Mouse (Mus musculus): ENCODE results near the gene Kdm2a. TPM values are rescaled to one million over a fixed set of nuclear protein-coding genes. Genes with fewer than 3 reads are reported as not detected.

Gene Kdm2a
- polyA plus RNA-seq, 1 experiment = 100 TPM

- 0% methylated on average over 1 of the region's 1 CpGs for WGBS
- TF ChIP-seq CTCF (IDR thresholded peaks at IDR 0.05; ENCODE audit: extremely low read depth, insufficient read length, insufficient replicate concordance, low read depth, low read length) = peak; percentile 78; the same call in 1 of the 2 replicates
- TF ChIP-seq POLR2A (IDR thresholded peaks at IDR 0.05; ENCODE audit: low read depth, low read length) = no peak
- Histone ChIP-seq H3K4me3 (ENCODE audit: low read depth, low read length) (no peak overlapping the region), H3K36me3 (ENCODE audit: control insufficient read depth, insufficient read depth, low read length) (no peaks in the 10 kb centered on the region), H3K4me1 (ENCODE audit: control insufficient read depth, insufficient read depth, insufficient read length, low read length) (peaks cover 10% of the 10 kb centered on the region; the same call in 1 of the 2 replicates), H3K27ac (ENCODE audit: insufficient read depth, low read depth, low read length) (peak overlapping the region; percentile 63), H3K27me3 (ENCODE audit: control insufficient read depth, insufficient read depth, low read length) (no peaks in the 10 kb centered on the region)
Measured at GRCm38 (mm10) chr19:4417183-4417582, 19.1 kb upstream of the Kdm2a start.

GRCm38 (mm10) chr19:4414631-4415030 is 16.5 kb upstream of the Kdm2a start:
- TF ChIP-seq POLR2A (IDR thresholded peaks at IDR 0.05; ENCODE audit: low read depth, low read length) (no peak), CTCF (IDR thresholded peaks at IDR 0.05; ENCODE audit: extremely low read depth, insufficient read length, insufficient replicate concordance, low read depth, low read length) (no peak)
- peaks cover 2% of the 10 kb centered on the region; the same call in 1 of the 2 replicates for H3K4me1 ChIP-seq (ENCODE audit: control insufficient read depth, insufficient read depth, insufficient read length, low read length)
- no peak overlapping the region for H3K27ac ChIP-seq (ENCODE audit: insufficient read depth, low read depth, low read length)
- 79% methylated on average over 1 of the region's 1 CpGs for WGBS
- no peaks in the 10 kb centered on the region for H3K36me3 ChIP-seq (ENCODE audit: control insufficient read depth, insufficient read depth, low read length)
- no peaks in the 10 kb centered on the region for H3K27me3 ChIP-seq (ENCODE audit: control insufficient read depth, insufficient read depth, low read length)
- no peak overlapping the region for H3K4me3 ChIP-seq (ENCODE audit: low read depth, low read length)

GRCm38 (mm10) chr19:4409062-4409461 is 11.0 kb upstream of the Kdm2a start:
- 32% methylated on average over 2 of the region's 2 CpGs for WGBS
- Histone ChIP-seq H3K27me3 (ENCODE audit: control insufficient read depth, insufficient read depth, low read length) (no peaks in the 10 kb centered on the region), H3K36me3 (ENCODE audit: control insufficient read depth, insufficient read depth, low read length) (no peaks in the 10 kb centered on the region), H3K4me3 (ENCODE audit: low read depth, low read length) (no peak overlapping the region), H3K4me1 (ENCODE audit: control insufficient read depth, insufficient read depth, insufficient read length, low read length) (peaks cover 11% of the 10 kb centered on the region; the same call in 1 of the 2 replicates), H3K27ac (ENCODE audit: insufficient read depth, low read depth, low read length) (peak overlapping the region; percentile 46; the same call in 1 of the 2 replicates)
- no peak for TF ChIP-seq CTCF (IDR thresholded peaks at IDR 0.05; ENCODE audit: extremely low read depth, insufficient read length, insufficient replicate concordance, low read depth, low read length)
- no peak for TF ChIP-seq POLR2A (IDR thresholded peaks at IDR 0.05; ENCODE audit: low read depth, low read length)

- WGBS = 91% methylated on average over 2 of the region's 2 CpGs
- TF ChIP-seq CTCF (IDR thresholded peaks at IDR 0.05; ENCODE audit: extremely low read depth, insufficient read length, insufficient replicate concordance, low read depth, low read length) (no peak), POLR2A (IDR thresholded peaks at IDR 0.05; ENCODE audit: low read depth, low read length) (no peak)
Measured at GRCm38 (mm10) chr19:4404840-4405239, 6.8 kb upstream of the Kdm2a start.

GRCm38 (mm10) chr19:4398959-4399358 is 874 bp upstream of the Kdm2a start:
- no peaks in the 10 kb centered on the region for H3K36me3 ChIP-seq (ENCODE audit: control insufficient read depth, insufficient read depth, low read length)
- no peak overlapping the region for H3K4me3 ChIP-seq (ENCODE audit: low read depth, low read length)
- H3K27me3 ChIP-seq (ENCODE audit: control insufficient read depth, insufficient read depth, low read length) = no peaks in the 10 kb centered on the region
- TF ChIP-seq POLR2A (IDR thresholded peaks at IDR 0.05; ENCODE audit: low read depth, low read length) (no peak), CTCF (IDR thresholded peaks at IDR 0.05; ENCODE audit: extremely low read depth, insufficient read length, insufficient replicate concordance, low read depth, low read length) (no peak)
- WGBS = 58% methylated on average over 4 of the region's 4 CpGs
- no peak overlapping the region for H3K27ac ChIP-seq (ENCODE audit: insufficient read depth, low read depth, low read length)
- H3K4me1 ChIP-seq (ENCODE audit: control insufficient read depth, insufficient read depth, insufficient read length, low read length) = peaks cover 6% of the 10 kb centered on the region; the same call in 1 of the 2 replicates

More at GRCm38 (mm10) chr19:4404840-4405239, 6.8 kb upstream of the Kdm2a start:
- no peak overlapping the region for H3K27ac ChIP-seq (ENCODE audit: insufficient read depth, low read depth, low read length)
- H3K36me3 ChIP-seq (ENCODE audit: control insufficient read depth, insufficient read depth, low read length) = no peaks in the 10 kb centered on the region
- peaks cover 10% of the 10 kb centered on the region; the same call in 1 of the 2 replicates for H3K4me1 ChIP-seq (ENCODE audit: control insufficient read depth, insufficient read depth, insufficient read length, low read length)
- no peaks in the 10 kb centered on the region for H3K27me3 ChIP-seq (ENCODE audit: control insufficient read depth, insufficient read depth, low read length)
- no peak overlapping the region for H3K4me3 ChIP-seq (ENCODE audit: low read depth, low read length)

- H3K4me1 ChIP-seq (ENCODE audit: control insufficient read depth, insufficient read depth, insufficient read length, low read length) = peaks cover 6% of the 10 kb centered on the region; the same call in 1 of the 2 replicates
- 65% methylated on average over 8 of the region's 8 CpGs for WGBS
- no peaks in the 10 kb centered on the region for H3K27me3 ChIP-seq (ENCODE audit: control insufficient read depth, insufficient read depth, low read length)
- peaks cover 2% of the 10 kb centered on the region; the same call in 1 of the 2 replicates for H3K36me3 ChIP-seq (ENCODE audit: control insufficient read depth, insufficient read depth, low read length)
- no peak for TF ChIP-seq POLR2A (IDR thresholded peaks at IDR 0.05; ENCODE audit: low read depth, low read length)
- TF ChIP-seq CTCF (IDR thresholded peaks at IDR 0.05; ENCODE audit: extremely low read depth, insufficient read length, insufficient replicate concordance, low read depth, low read length) = no peak
- H3K4me3 ChIP-seq (ENCODE audit: low read depth, low read length) = peak overlapping the region; percentile 84
- H3K27ac ChIP-seq (ENCODE audit: insufficient read depth, low read depth, low read length) = no peak overlapping the region
Measured at GRCm38 (mm10) chr19:4398630-4398948, 504 bp upstream of the Kdm2a start.

GRCm38 (mm10) chr19:4396998-4397797 is 887 bp downstream of the Kdm2a start:
- no peaks in the 10 kb centered on the region for H3K27me3 ChIP-seq (ENCODE audit: control insufficient read depth, insufficient read depth, low read length)
- H3K4me3 ChIP-seq (ENCODE audit: low read depth, low read length) = peak overlapping the region; percentile 84
- H3K27ac ChIP-seq (ENCODE audit: insufficient read depth, low read depth, low read length) = peak overlapping the region; percentile 62
- peaks cover 9% of the 10 kb centered on the region for H3K36me3 ChIP-seq (ENCODE audit: control insufficient read depth, insufficient read depth, low read length)
- TF ChIP-seq CTCF (IDR thresholded peaks at IDR 0.05; ENCODE audit: extremely low read depth, insufficient read length, insufficient replicate concordance, low read depth, low read length) = no peak
- peak; percentile 79; the same call in 1 of the 2 replicates for TF ChIP-seq POLR2A (IDR thresholded peaks at IDR 0.05; ENCODE audit: low read depth, low read length)
- WGBS = under 1% methylated on average over 64 of the region's 90 CpGs
- H3K4me1 ChIP-seq (ENCODE audit: control insufficient read depth, insufficient read depth, insufficient read length, low read length) = peaks cover 6% of the 10 kb centered on the region; the same call in 1 of the 2 replicates

Data from small intestine, adult 2 months (tissue).